Mouse (Mus musculus): ENCODE measurements around the gene Sept1.
A peak's percentile ranks its signal among the peaks of the same experiment; 100 is the strongest.
"Not testable (repeated sequence)": the region's sequence is repeated elsewhere in the genome, so short reads cannot be mapped to it uniquely, and the experiment has no call there.

Sept1 gene

DNA sequence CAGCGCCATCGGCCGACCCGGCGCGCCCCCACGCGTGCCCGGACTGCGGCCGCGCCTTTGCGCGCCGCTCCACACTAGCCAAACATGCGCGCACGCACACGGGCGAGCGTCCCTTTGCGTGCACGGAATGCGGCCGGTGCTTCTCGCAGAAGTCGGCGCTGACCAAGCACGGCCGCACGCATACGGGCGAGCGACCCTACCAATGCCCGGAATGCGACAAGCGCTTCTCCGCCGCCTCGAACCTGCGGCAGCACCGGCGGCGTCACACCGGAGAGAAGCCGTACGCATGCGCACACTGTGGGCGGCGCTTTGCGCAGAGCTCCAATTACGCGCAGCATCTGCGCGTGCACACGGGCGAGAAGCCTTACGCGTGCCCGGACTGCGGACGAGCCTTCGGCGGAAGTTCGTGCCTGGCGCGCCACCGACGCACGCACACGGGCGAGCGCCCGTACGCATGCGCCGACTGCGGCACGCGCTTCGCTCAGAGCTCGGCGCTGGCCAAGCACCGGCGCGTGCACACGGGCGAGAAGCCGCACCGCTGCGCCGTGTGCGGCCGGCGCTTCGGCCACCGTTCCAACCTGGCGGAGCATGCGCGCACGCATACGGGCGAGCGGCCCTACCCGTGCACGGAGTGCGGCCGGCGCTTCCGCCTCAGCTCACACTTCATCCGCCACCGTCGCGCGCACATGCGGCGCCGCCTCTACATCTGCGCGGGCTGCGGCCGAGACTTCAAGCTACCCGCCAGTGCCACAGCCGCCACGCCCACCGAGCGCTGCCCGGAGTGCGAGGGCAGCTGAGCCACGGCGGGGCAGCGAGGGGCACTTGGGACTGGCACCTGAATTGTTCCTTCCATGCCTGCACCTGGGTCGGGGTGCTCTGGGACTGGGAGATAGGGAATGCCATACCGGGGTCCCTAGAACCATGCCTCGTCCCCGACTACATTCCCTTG is 21.2 kb upstream of the Sept1 start:
- peak; percentile 97 to 98 for DNase-seq

DNA sequence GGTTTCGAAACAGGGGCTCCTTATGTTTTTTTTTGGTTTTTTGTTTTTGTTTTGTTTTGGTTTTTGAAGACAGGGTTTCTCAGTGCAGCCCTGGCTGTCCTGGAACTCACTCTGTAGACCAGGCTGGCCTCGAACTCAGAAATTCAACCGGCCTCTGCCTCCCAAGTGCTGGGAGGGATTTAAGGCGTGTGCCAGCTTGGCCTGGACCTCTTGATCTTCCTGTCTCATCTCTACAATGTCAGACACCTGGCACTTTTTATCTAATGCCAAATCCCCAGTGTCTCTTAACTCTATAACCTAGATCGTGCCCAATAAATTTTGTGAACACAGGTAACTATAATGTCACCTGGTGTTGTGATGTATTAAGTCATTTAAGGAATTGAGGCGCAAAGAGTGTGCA is 20.4 kb upstream of the Sept1 start:
- no peak for DNase-seq

DNA sequence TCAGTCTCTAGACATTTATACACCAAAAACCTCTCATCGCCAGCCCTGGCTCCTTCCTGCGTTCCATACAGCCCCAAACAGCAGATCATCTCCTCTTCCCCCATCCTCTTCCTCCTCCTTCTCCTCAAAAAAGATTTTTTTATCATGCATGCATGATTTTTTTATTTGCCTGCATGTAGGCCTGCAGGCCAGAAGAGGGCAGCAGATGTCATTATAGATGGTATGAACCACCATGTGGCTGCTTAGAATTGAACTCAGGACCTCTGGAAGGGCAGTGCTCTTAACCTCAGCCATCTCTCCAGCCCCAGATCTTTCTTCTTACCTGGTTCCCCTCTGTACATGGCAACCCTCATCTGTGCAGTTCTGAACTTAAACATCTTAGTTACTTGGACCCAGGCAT is 19.5 kb upstream of the Sept1 start:
- peak in 1 of 2 experiments; percentile 37 for DNase-seq

DNA sequence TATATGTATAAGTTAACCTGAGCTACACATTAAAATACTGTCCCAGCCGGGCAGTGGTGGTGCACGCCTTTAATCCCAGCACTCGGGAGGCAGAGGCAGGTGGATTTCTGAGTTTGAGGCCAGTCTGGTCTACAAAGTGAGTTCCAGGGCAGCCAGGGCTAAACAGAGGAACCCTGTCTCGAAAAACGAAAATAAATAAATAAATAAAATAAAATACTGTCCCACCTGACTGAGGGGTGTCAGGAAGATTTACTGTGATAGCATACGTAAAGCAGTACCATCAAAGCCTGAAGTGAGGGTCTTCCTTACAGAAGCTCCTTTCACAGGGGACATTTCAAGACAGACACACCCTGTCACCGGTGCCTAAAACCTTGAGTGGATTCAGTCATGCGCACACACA is 17.6 kb upstream of the Sept1 start:
- not testable (repeated sequence) for DNase-seq

DNA sequence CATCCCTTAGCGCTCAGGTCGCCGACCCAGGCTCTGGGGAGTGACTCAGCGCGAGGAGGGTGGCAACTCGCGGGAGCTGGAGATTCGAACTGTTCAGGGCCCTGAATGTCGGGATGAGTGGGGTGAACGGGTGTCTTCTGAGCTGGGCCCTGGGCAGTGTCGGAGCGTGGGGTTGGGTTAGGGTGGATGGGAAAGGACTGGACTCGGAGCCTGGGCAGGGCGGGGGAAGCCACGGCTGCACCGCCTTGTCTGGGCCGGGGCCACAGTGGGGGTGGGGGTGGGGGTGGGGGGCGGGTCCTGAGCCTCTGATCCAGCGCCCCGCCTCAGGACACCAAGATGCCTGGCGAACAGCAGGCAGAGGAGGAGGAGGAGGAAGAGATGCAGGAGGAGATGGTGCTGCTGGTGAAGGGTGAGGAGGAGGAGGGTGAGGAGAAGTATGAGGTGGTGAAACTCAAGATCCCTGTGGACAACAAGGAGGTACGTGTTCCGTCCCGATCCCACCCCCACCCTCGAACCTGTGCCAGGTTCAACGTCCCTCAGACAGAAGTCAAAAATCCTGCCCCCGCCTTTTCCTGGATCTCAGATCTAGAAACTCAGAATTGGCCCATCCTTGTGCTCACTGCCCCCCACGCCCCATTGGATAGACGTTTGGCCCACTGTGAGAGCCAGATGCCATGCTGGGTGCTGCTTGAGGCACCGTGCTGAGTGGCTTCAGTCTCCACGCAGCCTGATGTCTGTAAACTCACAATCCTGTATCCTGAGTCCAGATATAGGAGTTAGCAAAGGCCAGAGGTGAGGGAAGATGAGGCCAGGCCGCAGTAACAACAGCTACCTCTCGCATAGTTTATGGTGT is 12.0 kb upstream of the Sept1 start:
- peak in 1 of 2 experiments; percentile 25 for DNase-seq

DNA sequence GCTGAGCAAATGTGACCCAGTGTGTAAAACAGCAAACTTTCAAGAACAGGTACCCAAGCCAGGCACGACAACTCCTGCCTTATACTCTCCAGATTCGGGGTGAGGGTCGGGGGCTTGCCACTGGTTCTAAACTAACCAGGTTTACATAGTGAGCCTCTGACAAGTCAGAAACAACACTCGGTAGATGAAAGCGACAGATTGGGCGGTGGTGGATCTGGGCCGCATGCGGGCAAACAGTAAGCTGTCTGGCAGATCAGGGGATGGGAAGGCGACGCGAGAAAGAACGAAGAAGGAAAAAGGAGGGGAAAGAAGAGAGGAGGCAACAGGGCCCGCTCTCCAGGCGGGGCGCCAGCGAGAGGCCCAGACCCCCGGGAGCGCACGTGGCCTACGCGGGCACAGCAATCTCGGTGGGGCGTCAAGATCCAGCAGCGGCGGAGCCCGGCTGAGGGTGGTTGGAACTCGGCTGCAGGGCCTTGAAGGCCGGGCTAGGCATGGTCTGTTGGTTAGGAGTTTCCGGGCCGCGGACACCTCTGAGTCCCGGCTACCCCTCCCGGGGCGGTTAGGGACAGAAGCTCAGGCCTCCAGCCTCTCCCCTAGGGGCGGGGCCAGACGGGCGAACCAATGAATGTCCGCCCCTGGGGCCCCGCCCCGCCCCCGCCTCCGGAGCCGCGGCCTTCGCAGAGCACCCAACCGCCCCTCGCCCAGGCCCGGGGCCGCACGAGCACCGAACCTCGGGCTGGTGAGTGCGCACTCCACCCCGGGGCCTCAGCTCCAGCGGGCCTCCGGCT is 11.1 kb upstream of the Sept1 start, which contains the start of gene Zfp771:
Zfp771 (plus strand) TSS at position 405 of the 788 bp plus-strand sequence.
- peak; percentile 98 to 99 for DNase-seq

DNA sequence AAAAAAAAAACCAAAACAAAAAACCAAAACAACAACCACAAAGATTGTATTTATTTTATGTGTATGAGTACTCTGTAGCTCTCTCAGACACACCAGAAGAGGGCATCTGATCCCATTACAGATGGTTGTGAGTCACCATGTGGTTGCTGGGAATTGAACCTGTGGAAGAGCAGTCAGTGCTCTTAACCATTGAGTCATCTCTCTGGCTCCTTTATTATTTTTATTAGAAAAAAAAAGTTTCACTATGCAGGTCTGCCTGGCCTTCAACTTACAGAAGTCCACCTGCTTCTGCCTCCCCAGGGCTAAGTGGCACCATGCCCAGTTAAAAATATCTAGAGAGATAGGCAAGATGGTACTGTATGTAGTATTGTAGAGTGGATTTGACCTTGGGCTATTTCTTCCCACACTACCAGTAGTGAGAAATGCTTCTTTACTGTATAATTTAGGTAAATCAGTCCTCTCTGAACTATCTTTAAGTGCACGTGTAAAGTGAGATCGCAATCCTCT is 10.5 kb upstream of the Sept1 start:
- no peak for DNase-seq

DNA sequence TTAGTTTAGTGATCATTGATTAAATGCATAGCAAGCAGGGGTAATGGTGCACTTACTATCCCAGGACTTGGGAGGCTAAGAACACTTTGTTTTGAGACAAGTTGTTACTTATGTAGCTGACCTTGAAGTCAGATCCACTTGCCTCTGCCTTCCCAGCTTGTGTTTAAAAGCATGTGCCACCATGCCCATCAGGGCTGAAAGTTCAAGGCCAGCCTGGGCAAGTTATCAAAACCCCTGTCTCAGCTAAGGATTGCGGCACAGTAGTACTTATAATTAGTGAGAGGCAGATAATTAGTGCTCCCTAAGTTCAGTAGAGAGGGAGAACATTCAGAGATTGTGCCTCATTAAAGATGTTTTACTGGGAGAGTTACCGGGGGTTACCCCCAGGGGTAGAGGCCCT is 1.8 kb upstream of the Sept1 start:
- DNase-seq = no peak

DNA sequence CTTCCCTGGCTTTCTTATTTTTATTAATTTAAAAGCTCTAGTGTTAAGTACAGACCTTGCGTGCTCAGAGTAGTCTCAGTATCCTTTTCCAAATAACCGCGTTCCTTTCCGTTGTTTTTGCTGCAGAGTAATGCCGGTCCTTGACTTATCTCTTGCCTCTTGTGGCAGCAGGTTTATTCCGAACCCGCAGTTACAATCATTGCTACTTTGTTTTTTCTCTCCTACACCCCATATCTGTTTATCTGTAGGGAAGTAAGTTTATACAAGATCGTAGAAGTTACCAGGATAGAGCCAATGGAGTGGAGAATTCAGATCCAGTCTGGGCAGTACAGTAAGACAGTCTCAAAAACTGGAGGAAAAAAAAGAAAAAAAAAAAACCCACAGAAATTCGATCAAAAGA is 835 bp upstream of the Sept1 start:
- no peak for DNase-seq

DNA sequence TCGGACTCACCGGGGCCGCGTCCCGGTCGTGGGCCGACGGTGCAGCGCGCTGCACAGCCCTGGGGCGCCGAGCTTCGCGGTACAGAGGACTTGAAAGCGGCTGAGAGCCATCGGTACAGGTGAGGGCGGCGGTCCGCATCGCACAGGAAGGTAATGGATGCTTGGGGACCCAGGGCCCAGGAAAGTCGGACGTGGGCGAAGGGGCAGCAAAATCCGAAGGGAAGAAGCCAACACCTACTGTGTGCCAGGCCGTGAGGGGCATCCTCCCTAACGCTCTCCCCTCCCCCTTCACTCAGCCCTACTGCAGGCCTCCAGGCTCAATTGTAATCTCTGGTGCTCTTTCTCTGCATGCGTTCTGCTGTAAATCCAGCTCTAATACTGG is 429 bp upstream of the Sept1 start:
- no peak for DNase-seq

DNA sequence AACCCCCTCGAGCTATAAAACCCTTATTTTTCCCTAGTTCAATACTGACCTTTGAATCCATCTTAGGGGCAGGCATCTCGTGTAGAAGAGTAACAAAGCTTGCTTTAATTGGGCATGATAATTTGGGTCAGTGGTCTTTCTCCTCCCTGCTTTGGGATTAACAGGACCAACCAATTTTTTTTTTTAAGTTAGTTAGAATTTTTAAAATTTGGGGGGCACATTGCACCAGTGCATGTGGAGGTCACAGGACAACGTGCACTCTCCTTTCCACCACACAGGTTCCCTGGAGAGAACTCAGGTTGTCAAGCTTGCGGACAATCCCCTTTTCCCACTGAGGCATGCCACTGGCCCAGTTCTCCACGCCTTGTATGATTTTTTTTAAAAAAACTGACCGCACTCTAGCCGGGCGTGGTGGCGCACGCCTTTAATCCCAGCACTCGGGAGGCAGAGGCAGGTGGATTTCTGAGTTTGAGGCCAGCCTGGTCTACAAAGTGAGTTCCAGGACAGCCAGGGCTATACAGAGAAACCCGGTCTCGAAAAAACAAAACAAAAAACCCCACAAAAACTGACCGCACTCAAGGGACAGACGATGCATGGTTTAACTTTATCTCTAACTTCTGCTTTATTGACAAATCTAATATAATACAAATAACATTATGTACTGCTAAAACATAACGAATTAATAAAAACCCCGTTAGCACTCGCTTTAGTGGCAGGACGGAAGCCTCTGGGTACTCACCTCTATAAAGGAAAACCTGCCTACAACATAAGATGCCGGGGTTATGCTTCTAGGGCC is 906 bp downstream of the Sept1 start:
- peak in 1 of 2 experiments; percentile 24 for DNase-seq

DNA sequence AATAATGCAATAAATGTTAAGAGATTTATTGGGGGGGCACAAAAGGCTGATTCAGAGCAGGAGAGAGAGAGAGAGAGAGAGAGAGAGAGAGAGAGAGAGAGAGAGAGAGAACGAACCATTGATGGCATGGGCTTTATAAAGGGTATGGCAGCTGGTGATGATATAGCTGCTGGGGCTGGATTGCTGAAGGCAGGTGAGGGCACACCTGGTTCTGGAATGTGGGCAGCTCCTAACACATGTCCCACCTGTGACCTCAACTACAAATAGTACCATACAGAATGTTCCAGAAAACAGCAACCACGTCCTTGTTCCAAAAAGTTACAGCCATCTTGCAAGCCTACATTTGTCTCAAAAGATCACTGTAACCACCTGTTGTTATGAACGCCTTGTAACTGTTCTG is 1.6 kb downstream of the Sept1 start:
- no peak for DNase-seq

DNA sequence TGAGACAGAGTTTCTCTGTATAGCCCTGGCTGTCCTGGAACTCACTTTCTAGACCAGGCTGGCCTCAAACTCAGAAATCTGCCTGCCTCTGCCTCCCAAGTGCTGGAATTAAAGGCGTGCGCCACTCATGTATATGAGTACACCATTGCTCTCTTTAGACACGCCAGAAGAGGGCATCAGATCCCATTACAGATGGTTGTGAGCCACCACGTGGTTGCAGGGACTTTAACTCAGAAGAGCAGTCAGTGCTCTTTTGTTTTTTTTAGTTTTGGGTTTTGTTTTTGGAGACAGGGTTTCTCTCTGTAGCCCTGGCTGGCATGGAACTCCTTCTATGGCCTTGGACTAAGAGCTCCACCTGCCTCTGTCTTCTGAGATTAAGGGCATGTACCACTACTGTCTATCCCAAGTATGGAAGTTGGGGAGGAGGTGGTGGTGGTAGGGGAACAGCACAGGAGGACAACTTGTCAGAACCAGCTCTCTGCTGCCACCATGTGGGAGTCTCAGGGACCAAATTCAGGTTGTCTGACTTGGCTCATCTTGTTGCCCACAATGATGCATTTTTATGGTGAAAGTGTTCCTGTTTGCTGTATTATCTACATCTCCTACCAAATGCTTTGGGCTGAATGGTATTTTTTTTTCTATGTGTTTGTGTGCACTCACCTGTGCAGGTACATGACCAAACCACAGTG is 4.2 kb downstream of the Sept1 start:
- peak; percentile 90 for DNase-seq

DNA sequence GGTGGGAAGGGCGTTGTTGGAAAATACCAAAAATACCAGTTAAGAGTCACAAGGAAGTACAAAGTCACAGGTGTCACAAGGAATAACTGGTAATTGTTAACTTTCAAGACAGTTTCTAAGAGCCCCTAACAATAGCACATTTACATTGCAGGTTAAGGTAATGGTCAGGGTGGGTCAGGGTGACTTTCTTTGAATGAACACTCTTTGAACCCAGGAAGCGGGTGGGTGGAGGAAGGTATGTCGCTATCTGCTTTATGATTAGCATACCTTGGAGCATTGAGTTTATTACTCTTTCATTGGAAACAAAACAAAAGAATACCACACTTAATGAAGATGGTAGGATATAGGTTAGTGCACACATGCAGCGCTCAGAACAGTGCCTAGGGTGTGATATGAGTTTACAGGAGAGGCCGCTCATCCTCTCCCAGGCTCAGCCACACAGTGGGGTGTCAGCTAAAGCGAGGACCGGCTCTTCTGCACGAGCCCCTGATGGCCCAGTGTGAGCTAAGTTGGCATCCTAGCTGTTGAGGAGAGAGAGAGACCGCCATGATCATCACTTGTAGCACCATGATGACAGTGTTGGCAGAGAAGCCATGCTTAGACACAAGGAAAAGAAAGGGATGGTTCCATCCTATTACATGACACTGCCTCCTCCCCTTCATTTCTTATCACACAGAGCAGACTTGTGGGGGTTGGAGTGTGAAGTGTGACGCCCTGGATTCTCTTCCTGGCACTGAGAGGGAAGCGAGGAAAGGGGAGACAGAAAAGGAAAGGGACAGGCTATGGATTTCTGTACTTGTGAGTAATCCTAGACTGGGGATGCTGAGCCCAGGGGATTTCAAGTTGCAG is 7.6 kb downstream of the Sept1 start:
- no peak for DNase-seq

DNA sequence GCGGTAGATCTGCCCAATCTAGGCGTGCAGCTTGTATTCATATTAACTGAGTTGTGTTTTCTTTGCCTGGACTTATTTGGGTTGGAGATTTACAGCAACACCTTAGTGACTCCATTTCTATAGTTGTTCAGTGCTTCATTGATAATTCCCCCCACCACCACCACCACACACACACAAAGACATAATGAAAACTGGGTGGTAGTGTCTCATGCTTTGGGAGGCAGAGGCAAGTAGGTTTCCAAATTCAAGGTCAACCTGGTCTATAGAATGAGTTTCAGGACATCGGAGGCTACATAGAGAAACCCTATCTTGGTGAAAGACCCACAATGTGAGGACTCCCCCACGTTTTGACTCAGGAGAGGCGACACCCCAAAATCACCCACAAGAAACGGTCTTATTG is 8.3 kb downstream of the Sept1 start:
- DNase-seq = no peak

DNA sequence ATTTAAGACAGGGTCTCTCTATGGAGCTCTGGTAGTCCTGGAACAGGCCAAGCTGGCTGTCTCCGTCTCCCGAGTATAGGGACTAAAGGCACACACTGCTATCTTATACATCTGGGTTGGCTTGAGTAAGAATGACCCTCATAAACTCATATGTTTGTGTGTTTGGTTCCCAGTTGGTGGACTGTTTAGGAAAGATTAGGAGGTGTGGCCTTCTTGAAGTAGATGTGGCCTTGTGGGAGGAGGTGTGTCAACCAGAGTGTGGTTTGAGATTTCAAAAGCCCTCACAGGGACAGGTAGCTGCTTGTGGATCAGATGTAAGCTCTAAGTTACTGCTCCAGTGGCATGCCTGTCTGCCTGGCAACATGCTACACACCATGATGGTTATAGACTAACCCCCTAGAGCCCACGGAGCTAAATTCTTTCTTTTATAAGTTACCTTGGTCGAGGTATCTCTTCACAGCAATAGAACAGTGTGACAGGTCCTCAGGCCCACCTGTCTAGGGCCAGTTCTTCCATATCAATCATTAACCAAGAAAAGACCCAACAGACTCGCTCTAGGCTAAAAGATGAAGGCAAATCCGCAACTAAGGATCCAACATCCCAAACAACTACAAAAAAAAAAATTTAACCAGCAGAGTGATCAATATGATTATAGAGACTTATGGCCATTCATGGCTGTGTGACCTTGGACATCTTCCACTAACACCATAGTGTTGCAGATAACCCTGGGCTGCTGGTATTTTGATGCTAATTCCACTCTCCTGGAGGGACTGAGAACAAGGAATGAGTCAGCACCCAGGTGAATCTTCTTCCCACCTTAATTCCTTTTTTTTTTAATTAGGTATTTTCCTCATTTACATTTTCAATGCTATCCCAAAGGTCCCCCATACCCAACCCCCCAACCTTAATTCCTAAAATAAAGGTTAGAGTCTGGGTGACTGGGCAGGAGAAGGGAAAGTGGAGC is 9.1 kb downstream of the Sept1 start:
- DNase-seq = no peak

DNA sequence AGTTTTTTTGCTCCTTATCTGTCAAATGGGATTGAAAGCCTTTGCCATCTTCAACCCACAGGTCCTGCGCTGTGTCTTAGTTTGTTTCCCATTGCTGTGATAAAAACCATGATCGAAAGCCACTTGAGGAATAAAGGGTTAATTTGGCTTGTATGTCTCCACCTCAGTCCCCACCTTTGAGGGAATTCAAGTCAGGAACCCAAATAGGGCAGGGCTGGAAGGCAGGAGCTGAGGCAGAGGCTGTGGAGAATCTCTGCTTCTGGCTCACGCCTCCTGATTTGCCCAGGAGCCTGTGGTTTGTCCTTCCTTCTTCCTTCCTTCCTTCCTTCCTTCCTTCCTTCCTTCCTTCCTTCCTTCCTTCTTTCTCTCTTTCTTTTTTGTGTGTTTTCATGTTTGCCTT is 9.8 kb downstream of the Sept1 start:
- DNase-seq = no peak

DNA sequence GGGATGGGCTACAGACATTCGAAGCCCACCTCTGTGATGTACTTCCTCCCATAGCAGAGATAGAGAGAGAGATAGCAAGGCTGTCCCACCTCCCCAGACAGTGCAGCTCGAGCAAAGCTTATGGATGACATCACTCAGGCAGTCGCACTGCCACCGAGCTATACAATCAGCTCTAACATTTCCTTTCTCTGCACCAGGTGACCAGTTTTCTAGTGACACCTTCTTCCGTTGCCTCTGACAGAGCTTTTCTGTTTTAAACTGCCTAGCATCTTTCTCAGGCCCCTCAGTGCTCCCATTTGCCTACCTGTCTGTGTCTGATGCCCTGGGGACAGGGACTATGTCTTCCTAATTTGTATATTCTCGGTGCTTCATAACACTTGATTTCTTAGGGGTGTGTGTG is 12.5 kb downstream of the Sept1 start:
- no peak for DNase-seq

DNA sequence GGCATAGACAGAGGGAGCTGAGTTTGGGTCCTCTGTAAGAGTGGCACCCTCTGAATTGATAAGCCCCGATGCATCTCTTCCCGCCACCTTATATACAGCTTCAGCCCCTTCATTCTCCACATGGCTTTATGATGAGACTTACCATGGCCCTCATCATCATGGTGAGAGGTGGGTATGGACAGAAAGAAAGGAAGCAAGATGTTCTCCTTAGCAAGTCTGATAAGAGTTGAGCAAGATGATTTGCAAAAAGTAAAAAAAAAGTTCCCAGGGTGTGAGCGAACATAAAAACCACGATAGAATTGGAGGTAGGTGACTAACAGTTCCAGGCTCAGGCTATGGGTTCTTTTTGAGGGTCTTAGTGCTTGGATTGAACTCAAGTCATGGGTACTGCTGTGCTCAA is 14.3 kb downstream of the Sept1 start:
- DNase-seq = no peak

Measured in kidney, postnatal 4 days (tissue).